Mouse (Mus musculus): ENCODE measurements at regions not wholly inside any gene's neighbourhood (a gene's known extent, or its start where the extent isn't known, plus 50 kb on each side); places are given as distances from the start of the nearest gene placed in this dataset.

GRCm38 (mm10) chr11:19299411-19299810 is 280.6 kb upstream of the Meis1 start:
- no peak overlapping the region for H3K4me2 ChIP-seq (ENCODE audit: insufficient read depth, low read depth, poor library complexity, severe bottlenecking)
- no peak overlapping the region for H3K4me3 ChIP-seq (replicated peaks in 1 of 3; ENCODE audit: low read depth in 2 of 3, low read length in 2 of 3, poor library complexity in 1 of 3)
- H3K9ac ChIP-seq (ENCODE audit: insufficient read depth, low read depth): no peak overlapping the region
- no peak for DNase-seq (ENCODE audit: extremely low read depth)
- H3K79me2 ChIP-seq (replicated peaks; ENCODE audit: control insufficient read depth, extremely low read depth, insufficient read depth, poor library complexity, severe bottlenecking): no peaks in the 10 kb centered on the region
- dilution Hi-C loops (cut with MboI; ENCODE audit: extremely low pct_ligation_motif_present, extremely low pct_unique_long_range_greater_than_20kb, low sequenced_read_pairs) (no loop called here), in situ Hi-C loops (cut with MboI; ENCODE audit: low pct_ligation_motif_present, low pct_unique_long_range_greater_than_20kb, low sequenced_read_pairs) (no loop called here)
- H3K36me3 ChIP-seq (replicated peaks in 1 of 2; ENCODE audit: control insufficient read depth in 1 of 2, insufficient read depth in 1 of 2, low read length in 1 of 2): no peaks in the 10 kb centered on the region
- no peaks in the 10 kb centered on the region for H3K27me3 ChIP-seq (replicated peaks)
- H3K4me1 ChIP-seq (ENCODE audit: control insufficient read depth in 1 of 2, insufficient read depth in 2 of 2): peaks cover 6 to 7% of the 10 kb centered on the region in 2 experiments
- no peaks in the 10 kb centered on the region for H3K9me3 ChIP-seq (replicated peaks; ENCODE audit: low read length)
- H3K27ac ChIP-seq (ENCODE audit: insufficient read depth, low read depth): no peak overlapping the region
- TF ChIP-seq ZKSCAN1 (IDR thresholded peaks at IDR 0.05; ENCODE audit: borderline replicate concordance, low read depth, low read length): no peak
- TF ChIP-seq IRF4 (IDR thresholded peaks at IDR 0.05; ENCODE audit: low read depth, low read length): no peak
- no peak for TF ChIP-seq USF1 (IDR thresholded peaks at IDR 0.05; ENCODE audit: low read depth, low read length)
- TF ChIP-seq RAD21 (IDR thresholded peaks at IDR 0.05; ENCODE audit: low read depth, low read length): no peak
- no peak for TF ChIP-seq CHD2 (IDR thresholded peaks at IDR 0.05; ENCODE audit: low read length)

GRCm38 (mm10) chr11:19306687-19307086 is 287.9 kb upstream of the Meis1 start:
- DNase-seq (ENCODE audit: extremely low read depth): no peak
- Histone ChIP-seq H3K79me2 (replicated peaks; ENCODE audit: control insufficient read depth, extremely low read depth, insufficient read depth, poor library complexity, severe bottlenecking) (no peaks in the 10 kb centered on the region), H3K27me3 (replicated peaks) (no peaks in the 10 kb centered on the region), H3K9me3 (replicated peaks; ENCODE audit: low read length) (no peaks in the 10 kb centered on the region), H3K9ac (ENCODE audit: insufficient read depth, low read depth) (no peak overlapping the region), H3K4me1 (ENCODE audit: control insufficient read depth in 1 of 2, insufficient read depth in 2 of 2) (peaks cover 4 to 6% of the 10 kb centered on the region in 2 experiments), H3K4me3 (replicated peaks in 1 of 3; ENCODE audit: low read depth in 2 of 3, low read length in 2 of 3, poor library complexity in 1 of 3) (no peak overlapping the region), H3K36me3 (replicated peaks in 1 of 2; ENCODE audit: control insufficient read depth in 1 of 2, insufficient read depth in 1 of 2, low read length in 1 of 2) (no peaks in the 10 kb centered on the region), H3K27ac (ENCODE audit: insufficient read depth, low read depth) (no peak overlapping the region), H3K4me2 (ENCODE audit: insufficient read depth, low read depth, poor library complexity, severe bottlenecking) (no peak overlapping the region)
- in situ Hi-C loops (cut with MboI; ENCODE audit: low pct_ligation_motif_present, low pct_unique_long_range_greater_than_20kb, low sequenced_read_pairs) (no loop called here), dilution Hi-C loops (cut with MboI; ENCODE audit: extremely low pct_ligation_motif_present, extremely low pct_unique_long_range_greater_than_20kb, low sequenced_read_pairs) (no loop called here)
- TF ChIP-seq ZKSCAN1 (IDR thresholded peaks at IDR 0.05; ENCODE audit: borderline replicate concordance, low read depth, low read length): no peak
- TF ChIP-seq ELF1 (IDR thresholded peaks at IDR 0.05; ENCODE audit: low read depth, low read length): no peak
- no peak for TF ChIP-seq IRF4 (IDR thresholded peaks at IDR 0.05; ENCODE audit: low read depth, low read length)
- TF ChIP-seq BHLHE40 (IDR thresholded peaks at IDR 0.05; ENCODE audit: low read depth, low read length): no peak
- TF ChIP-seq TBP (conservative IDR thresholded peaks at IDR 0.05; ENCODE audit: low read depth, low read length): no peak
- TF ChIP-seq EP300 (IDR thresholded peaks at IDR 0.05; ENCODE audit: low read length): no peak
- TF ChIP-seq POLR2AphosphoS2 (IDR thresholded peaks at IDR 0.05; ENCODE audit: low read depth, low read length): no peak
- no peak for TF ChIP-seq SIN3A (IDR thresholded peaks at IDR 0.05; ENCODE audit: low read length)
- no peak for TF ChIP-seq PAX5 (IDR thresholded peaks at IDR 0.05; ENCODE audit: low read length)
- TF ChIP-seq E2F4 (IDR thresholded peaks at IDR 0.05; ENCODE audit: insufficient replicate concordance, low read depth, low read length): no peak
- TF ChIP-seq POLR2A (IDR thresholded peaks at IDR 0.05; ENCODE audit: low read depth, low read length): no peak
- TF ChIP-seq GABPA (IDR thresholded peaks at IDR 0.05; ENCODE audit: insufficient replicate concordance, low read depth, low read length): no peak
- TF ChIP-seq TCF12 (IDR thresholded peaks at IDR 0.05; ENCODE audit: low read depth, low read length): no peak
